Mouse (Mus musculus): ENCODE results near the gene Chst7.

Gene Chst7

GRCm38 (mm10) chrX:20059381-20059971 is at the start of gene Chst7:
TSS of gene Chst7 (plus strand) at chrX:20059560.
- peak; percentile 15 for DNase-seq

GRCm38 (mm10) chrX:20012211-20012610 is 47.1 kb upstream of the Chst7 start:
- no peak for DNase-seq

- no peak for DNase-seq
Measured at GRCm38 (mm10) chrX:20020942-20021341, 38.4 kb upstream of the Chst7 start.

GRCm38 (mm10) chrX:20060096-20060768 is 872 bp downstream of the Chst7 start:
- peak; percentile 9 for DNase-seq

DNA sequence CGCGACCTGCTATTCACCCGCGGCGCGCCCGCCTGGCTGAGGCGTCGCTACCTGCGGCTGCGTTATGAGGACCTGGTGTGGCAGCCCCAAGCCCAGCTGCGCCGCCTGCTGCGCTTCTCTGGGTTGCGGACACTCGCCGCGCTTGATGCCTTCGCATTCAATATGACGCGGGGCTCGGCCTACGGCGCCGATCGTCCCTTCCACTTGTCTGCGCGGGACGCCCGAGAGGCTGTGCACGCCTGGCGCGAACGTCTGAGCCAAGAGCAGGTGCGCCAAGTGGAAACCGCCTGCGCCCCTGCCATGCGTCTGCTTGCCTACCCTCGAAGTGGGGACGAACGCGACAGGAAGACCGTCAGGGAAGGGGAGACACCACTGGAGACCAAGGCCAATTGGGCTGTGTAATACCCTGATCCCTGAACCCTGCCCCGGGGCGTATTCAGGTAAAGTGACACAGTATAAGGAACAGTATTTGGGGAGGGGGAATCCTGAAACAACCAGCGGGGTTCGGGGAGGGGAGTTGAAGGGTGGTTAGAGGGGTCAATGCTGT is 1.5 kb downstream of the Chst7 start:
- DNase-seq, result peak; percentile 10

DNA sequence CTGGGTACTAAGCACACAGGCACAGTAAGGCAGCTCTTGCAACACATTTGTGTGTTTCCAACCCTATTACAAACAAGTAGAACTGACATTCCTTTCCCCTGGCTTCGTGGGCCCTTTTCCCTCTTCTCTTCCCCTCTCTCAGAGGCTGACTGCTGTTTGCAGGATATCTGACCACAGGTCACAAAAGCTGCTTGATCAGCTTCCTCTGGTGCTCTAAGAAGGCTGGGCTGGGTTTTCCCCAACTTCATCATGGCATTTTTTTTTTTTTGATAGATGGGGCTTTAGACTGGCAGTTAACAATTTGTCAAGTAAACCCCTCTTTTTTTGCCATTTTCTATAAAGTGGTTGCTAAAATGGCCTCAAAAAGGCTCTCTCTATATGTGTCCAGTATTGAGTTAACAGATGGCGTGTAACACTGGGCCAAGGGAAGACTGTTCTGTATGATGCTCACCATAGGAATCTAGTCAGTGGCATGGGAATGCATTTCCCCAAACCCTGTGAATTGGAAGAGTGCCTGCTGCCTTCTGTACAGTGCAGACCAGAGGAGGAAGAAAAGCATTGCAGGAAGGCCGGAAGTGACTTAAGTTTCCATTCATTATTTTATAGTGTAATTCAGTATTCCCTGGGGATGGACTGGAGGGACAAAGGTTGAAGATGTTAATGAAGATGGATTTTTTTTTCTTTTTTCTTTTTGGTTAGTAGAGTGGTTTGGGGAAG is 2.6 kb downstream of the Chst7 start:
- DNase-seq, result no peak

DNA sequence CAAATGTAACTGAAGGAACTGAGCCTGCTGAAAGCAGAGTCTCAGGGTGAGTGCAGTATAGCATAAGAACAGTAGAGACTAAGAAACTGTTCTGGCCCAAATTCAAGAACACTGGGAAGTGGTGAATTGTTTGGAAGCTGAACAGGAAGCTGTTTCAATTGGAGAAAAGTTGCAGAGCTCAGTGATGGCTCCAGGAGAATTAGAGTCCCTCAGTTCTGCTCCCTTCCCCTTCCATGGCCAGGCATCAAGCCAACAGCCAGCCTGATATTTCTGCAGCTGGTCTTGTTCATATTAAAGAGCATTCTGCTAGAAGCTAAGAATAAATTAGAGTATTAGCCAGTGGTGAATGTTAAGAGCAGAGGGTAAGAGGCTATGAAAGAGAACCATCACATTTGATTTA is 7.3 kb downstream of the Chst7 start:
- peak; percentile 6 for DNase-seq

DNA sequence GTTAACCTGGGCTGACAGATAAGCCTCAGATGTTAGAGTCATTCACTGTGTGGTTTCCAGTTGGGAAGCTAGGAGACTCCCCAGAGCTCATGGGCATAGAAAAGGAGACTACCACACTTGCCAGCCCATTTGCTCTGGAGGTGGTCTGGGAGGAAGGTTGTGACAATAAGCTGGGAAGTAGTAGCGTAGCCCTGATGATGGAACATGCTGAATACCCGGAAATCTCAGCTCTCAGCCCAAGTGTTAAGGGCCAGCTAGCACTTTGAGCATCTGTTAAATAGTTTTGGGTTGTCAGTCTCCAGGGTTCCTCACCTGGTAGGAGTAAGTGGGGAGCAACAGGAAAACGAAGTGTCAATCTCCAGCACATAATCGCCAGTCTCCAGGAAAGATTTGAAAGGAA is 10.8 kb downstream of the Chst7 start:
- no peak for DNase-seq

- DNase-seq, result no peak
Measured at GRCm38 (mm10) chrX:20117717-20118116, 58.4 kb downstream of the Chst7 start.

DNA sequence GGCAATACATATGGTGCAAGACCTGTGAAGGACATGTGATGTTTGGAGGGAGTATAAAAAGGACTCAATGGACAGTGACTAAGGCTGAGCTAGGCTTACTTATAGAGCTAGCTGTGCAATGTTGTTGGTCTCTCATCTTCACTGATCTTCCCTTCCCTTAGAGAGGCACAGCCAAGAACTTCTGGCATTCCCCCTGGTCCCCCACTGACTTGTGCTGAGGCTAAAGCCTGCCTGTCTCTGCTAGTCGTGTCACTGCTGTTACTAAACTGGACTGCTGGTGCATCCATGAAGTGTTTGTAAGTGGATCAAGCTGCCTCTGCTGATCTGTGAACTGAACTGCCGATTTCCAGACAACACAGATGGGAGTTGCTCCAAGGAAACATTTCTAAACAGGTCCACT is 66.1 kb downstream of the Chst7 start:
- no peak for DNase-seq

- DNase-seq, result no peak
Measured at GRCm38 (mm10) chrX:20128951-20129350, 69.6 kb downstream of the Chst7 start.

- DNase-seq, result no peak
Measured at GRCm38 (mm10) chrX:20129466-20129865, 70.1 kb downstream of the Chst7 start.

All from right cerebral cortex, postnatal 4 days (tissue).